Mouse (Mus musculus) hindbrain, embryonic 16.5 days (tissue): ENCODE measurements around the gene Lyzl4. TPM values are rescaled to one million over a fixed set of nuclear protein-coding genes. Genes with fewer than 3 reads are reported as not detected.

Experiments used
- ATAC-seq: fragments of 200-750 bp; cut with Nextera tagmentation; 2 replicates; pipeline ENCODE4 v1.8.0; 2017; ENCODE audit warnings: moderate TSS enrichment, moderate library complexity
- H3K27ac ChIP-seq: fragments of 300-500 bp; sonication (generic); 2 replicates; pipeline ENCODE4 v1.5.1; 2014; ENCODE audit warnings: low read depth, mild to moderate bottlenecking, control low read depth, low read length, moderate library complexity
- H3K27me3 ChIP-seq: fragments of 300-500 bp; sonication (generic); replicated peaks from 2 replicates; pipeline ENCODE4 v1.6.1; 2014; ENCODE audit warnings: low read length; ENCODE audit not compliant: control insufficient read depth, insufficient read depth
- H3K36me3 ChIP-seq: fragments of 300-500 bp; sonication (generic); 2 replicates; pipeline ENCODE4 v1.6.1; 2014; ENCODE audit warnings: mild to moderate bottlenecking, low read length, moderate library complexity, mixed read lengths; ENCODE audit not compliant: control insufficient read depth, insufficient read depth
- H3K4me1 ChIP-seq: fragments of 300-500 bp; sonication (generic); 2 replicates; pipeline ENCODE4 v1.6.1; 2014; ENCODE audit warnings: low read depth, low read length; ENCODE audit not compliant: control insufficient read depth, insufficient read depth
- H3K4me2 ChIP-seq: fragments of 300-500 bp; sonication (generic); 2 replicates; pipeline ENCODE4 v1.6.1; 2014; ENCODE audit warnings: mild to moderate bottlenecking, low read length, control low read depth, moderate library complexity
- H3K4me3 ChIP-seq: fragments of 300-500 bp; sonication (generic); 2 replicates; pipeline ENCODE4 v1.5.1; 2014; ENCODE audit warnings: mild to moderate bottlenecking, low read length, control low read depth, moderate library complexity
- H3K9ac ChIP-seq: fragments of 300-500 bp; sonication (generic); 2 replicates; pipeline ENCODE4 v1.6.1; 2014; ENCODE audit warnings: low read depth, mild to moderate bottlenecking, control low read depth, low read length, moderate library complexity
- H3K9me3 ChIP-seq: fragments of 300-500 bp; sonication (generic); 2 replicates; pipeline ENCODE4 v1.6.1; 2014; ENCODE audit warnings: mild to moderate bottlenecking, low read length, moderate library complexity; ENCODE audit not compliant: control insufficient read depth
- WGBS: fragments of 180-500 bp; shearing (Covaris S2); extraction: QIAGEN DNeasy Blood & Tissue Kit; methylation state at CpG from one replicate; pipeline ENCODE4 v1.1.7; 2014; 5-methylcytosine and 5-hydroxymethylcytosine counted together
- polyA plus RNA-seq: library from polyadenylated mRNA; unstranded; fragments of >200 nt; fragmentation: Nextera tagmentation; extraction: Ambion mirVana; gene quantifications from 2 replicates; pipeline ENCODE4 v1.2.1, GENCODE M21; 2015

Gene Lyzl4
- polyA plus RNA-seq, 1 experiment from 2014 or later: 0.16 TPM

GRCm38 (mm10) chr9:121675556-121675955 lies 33.7 kb upstream of the Lyzl4 start:
- no peaks in the 10 kb centered on the region for H3K27me3 ChIP-seq
- ATAC-seq: no peak
- H3K4me1 ChIP-seq: peaks cover 3% of the 10 kb centered on the region
- H3K27ac ChIP-seq: no peak overlapping the region
- H3K36me3 ChIP-seq: no peaks in the 10 kb centered on the region
- 79% methylated on average over 2 of the region's 2 CpGs for WGBS
- no peak overlapping the region for H3K4me3 ChIP-seq
- no peak overlapping the region for H3K9ac ChIP-seq
- no peaks in the 10 kb centered on the region for H3K9me3 ChIP-seq
- H3K4me2 ChIP-seq: no peak overlapping the region

DNA sequence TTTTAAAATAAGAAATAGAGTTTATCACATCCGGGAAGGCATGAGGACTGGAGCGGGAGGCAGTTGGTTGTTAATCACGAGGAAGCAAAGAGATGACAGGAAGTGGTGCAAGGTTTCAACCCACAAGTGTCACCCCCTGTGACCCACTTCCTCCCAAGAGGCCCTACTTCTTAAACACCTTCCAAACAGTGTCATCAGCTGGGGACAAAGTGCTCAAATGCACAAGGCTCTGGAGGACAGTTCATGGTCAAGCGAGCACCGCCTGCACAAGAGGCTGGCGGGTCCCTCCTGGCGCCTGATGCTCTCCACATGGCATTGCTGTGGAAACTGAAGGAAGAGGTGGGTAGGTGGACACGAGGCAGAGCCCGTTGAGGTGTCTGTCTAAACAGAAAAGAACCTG lies 33.1 kb upstream of the Lyzl4 start:
- Histone ChIP-seq H3K9me3 (no peaks in the 10 kb centered on the region), H3K36me3 (no peaks in the 10 kb centered on the region), H3K27me3 (no peaks in the 10 kb centered on the region), H3K4me3 (no peak overlapping the region), H3K27ac (no peak overlapping the region), H3K4me2 (no peak overlapping the region), H3K4me1 (peaks cover 3% of the 10 kb centered on the region), H3K9ac (no peak overlapping the region)
- WGBS: 88% methylated on average over 9 of the region's 9 CpGs
- ATAC-seq: no peak

- Histone ChIP-seq H3K4me2 (no peak overlapping the region), H3K27me3 (peaks cover 2% of the 10 kb centered on the region), H3K27ac (no peak overlapping the region), H3K9ac (no peak overlapping the region), H3K4me3 (no peak overlapping the region), H3K4me1 (peaks cover 5% of the 10 kb centered on the region; the same call in 1 of the 2 replicates), H3K36me3 (no peaks in the 10 kb centered on the region), H3K9me3 (no peaks in the 10 kb centered on the region)
- WGBS: 87% methylated on average over 5 of the region's 5 CpGs
- no peak for ATAC-seq
These were observed 31.8 kb upstream of the Lyzl4 start for GRCm38 (mm10) chr9:121673716-121674115.

- Histone ChIP-seq H3K4me1 (peaks cover 10% of the 10 kb centered on the region; the same call in 1 of the 2 replicates), H3K9me3 (no peaks in the 10 kb centered on the region), H3K4me3 (no peak overlapping the region), H3K36me3 (no peaks in the 10 kb centered on the region), H3K9ac (no peak overlapping the region), H3K27ac (no peak overlapping the region), H3K4me2 (no peak overlapping the region), H3K27me3 (peaks cover 5% of the 10 kb centered on the region)
- 61% methylated on average over 5 of the region's 5 CpGs for WGBS
- no peak for ATAC-seq
These were observed 30.4 kb upstream of the Lyzl4 start for GRCm38 (mm10) chr9:121672311-121672710.

GRCm38 (mm10) chr9:121671300-121671699 lies 29.4 kb upstream of the Lyzl4 start:
- H3K27ac ChIP-seq: no peak overlapping the region
- no peaks in the 10 kb centered on the region for H3K9me3 ChIP-seq
- no peak overlapping the region for H3K9ac ChIP-seq
- H3K4me1 ChIP-seq: peaks cover 13% of the 10 kb centered on the region; the same call in 1 of the 2 replicates
- H3K36me3 ChIP-seq: no peaks in the 10 kb centered on the region
- H3K27me3 ChIP-seq: peaks cover 5% of the 10 kb centered on the region
- no peak for ATAC-seq
- WGBS: 16% methylated on average over 7 of the region's 7 CpGs
- no peak overlapping the region for H3K4me3 ChIP-seq
- no peak overlapping the region for H3K4me2 ChIP-seq

DNA sequence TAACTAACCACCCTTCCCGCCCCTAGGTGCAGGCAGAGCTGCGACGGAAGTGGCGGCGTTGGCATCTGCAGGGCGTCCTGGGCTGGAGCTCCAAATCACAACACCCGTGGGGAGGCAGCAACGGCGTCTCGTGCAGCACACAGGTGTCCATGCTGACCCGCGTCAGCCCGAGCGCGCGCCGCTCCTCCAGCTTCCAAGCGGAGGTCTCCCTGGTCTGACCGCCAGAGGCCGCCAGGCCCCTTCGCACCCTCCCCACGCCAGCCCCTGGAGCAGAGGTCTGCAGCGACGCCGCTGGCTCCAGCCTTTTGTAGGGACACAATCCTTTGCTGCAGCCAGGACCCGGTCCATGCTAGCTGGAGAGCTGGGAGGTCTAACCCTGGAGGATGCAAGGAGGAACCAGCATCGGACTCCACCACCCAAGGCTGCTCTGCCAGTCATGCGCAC lies 27.5 kb upstream of the Lyzl4 start:
- no peaks in the 10 kb centered on the region for H3K36me3 ChIP-seq
- peaks cover 16% of the 10 kb centered on the region; the same call in 1 of the 2 replicates for H3K4me1 ChIP-seq
- under 1% methylated on average over 28 of the region's 28 CpGs for WGBS
- H3K27ac ChIP-seq: no peak overlapping the region
- peaks cover 5% of the 10 kb centered on the region for H3K27me3 ChIP-seq
- peak overlapping the region; percentile 67 for H3K4me2 ChIP-seq
- H3K9ac ChIP-seq: peak overlapping the region; percentile 61
- peak overlapping the region; percentile 43 for H3K4me3 ChIP-seq
- ATAC-seq: peak; percentile 71
- H3K9me3 ChIP-seq: no peaks in the 10 kb centered on the region

- WGBS: 61% methylated on average over 11 of the region's 11 CpGs
- Histone ChIP-seq H3K36me3 (no peaks in the 10 kb centered on the region), H3K4me2 (no peak overlapping the region), H3K27me3 (peaks cover 5% of the 10 kb centered on the region), H3K4me1 (peaks cover 16% of the 10 kb centered on the region; the same call in 1 of the 2 replicates), H3K9me3 (no peaks in the 10 kb centered on the region), H3K27ac (peak overlapping the region; percentile 30; the same call in 1 of the 2 replicates), H3K4me3 (no peak overlapping the region), H3K9ac (no peak overlapping the region)
- ATAC-seq: peak; percentile 12; the same call in 1 of the 2 replicates
These were observed 25.9 kb upstream of the Lyzl4 start for GRCm38 (mm10) chr9:121667822-121668221.

DNA sequence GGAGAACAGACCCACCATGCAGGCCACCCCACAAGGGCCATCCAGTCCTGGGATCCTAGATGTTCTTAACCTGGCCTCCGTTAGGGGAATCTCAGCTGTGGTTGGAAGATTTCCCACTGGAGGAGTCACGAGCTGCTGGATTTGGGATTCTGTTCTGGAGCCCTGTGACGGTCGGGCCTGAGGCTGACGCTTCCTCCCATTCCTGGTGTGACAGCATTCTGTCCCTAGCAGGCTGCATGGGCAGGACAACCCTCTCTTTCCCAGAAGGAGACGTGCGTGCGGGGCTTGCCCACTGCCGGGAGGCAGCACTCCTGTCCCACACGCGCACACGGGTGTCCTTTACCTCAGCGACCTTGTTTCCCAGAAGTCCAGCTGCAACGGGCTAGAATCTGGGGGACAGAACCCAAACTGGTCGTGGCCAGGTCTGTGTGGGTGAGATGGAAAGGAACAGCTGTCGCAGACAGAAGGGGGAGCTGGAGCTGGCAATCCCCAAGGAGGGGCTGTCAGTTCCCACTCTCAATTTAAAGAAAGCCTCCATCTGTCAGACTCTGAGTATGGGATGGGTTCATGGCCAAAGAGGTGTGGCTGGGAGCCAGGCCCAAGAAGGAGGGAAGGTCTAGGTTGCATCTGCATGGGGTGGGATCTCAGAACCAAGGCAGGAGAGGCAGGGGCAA lies 25.2 kb upstream of the Lyzl4 start:
- peaks cover 5% of the 10 kb centered on the region for H3K27me3 ChIP-seq
- no peak overlapping the region for H3K4me3 ChIP-seq
- ATAC-seq: peak; percentile 24; the same call in 1 of the 2 replicates
- WGBS: 58% methylated on average over 16 of the region's 16 CpGs
- no peak overlapping the region for H3K9ac ChIP-seq
- peak overlapping the region; percentile 30; the same call in 1 of the 2 replicates for H3K27ac ChIP-seq
- no peaks in the 10 kb centered on the region for H3K9me3 ChIP-seq
- H3K4me2 ChIP-seq: no peak overlapping the region
- no peaks in the 10 kb centered on the region for H3K36me3 ChIP-seq
- peaks cover 16% of the 10 kb centered on the region; the same call in 1 of the 2 replicates for H3K4me1 ChIP-seq

- Histone ChIP-seq H3K9ac (no peak overlapping the region), H3K27me3 (peaks cover 5% of the 10 kb centered on the region), H3K4me1 (peaks cover 11% of the 10 kb centered on the region; the same call in 1 of the 2 replicates), H3K4me3 (no peak overlapping the region), H3K36me3 (no peaks in the 10 kb centered on the region), H3K27ac (no peak overlapping the region), H3K9me3 (no peaks in the 10 kb centered on the region), H3K4me2 (no peak overlapping the region)
- ATAC-seq: no peak
- 83% methylated on average over 5 of the region's 5 CpGs for WGBS
These were observed 22.2 kb upstream of the Lyzl4 start for GRCm38 (mm10) chr9:121664104-121664503.
